Mouse (Mus musculus): ENCODE data around the gene St8sia1. TPM values are rescaled to one million over a fixed set of nuclear protein-coding genes. Genes with fewer than 3 reads are reported as not detected.
A peak's percentile ranks its signal among the peaks of the same experiment; 100 is the strongest.
"Not testable (repeated sequence)": the region's sequence is repeated elsewhere in the genome, so short reads cannot be mapped to it uniquely, and the experiment has no call there.

St8sia1 gene
- polyA plus RNA-seq (2014; fragmentation: Nextera tagmentation; extraction: Ambion mirVana), result 2.4 and 3.5 TPM in 2 replicates

DNA sequence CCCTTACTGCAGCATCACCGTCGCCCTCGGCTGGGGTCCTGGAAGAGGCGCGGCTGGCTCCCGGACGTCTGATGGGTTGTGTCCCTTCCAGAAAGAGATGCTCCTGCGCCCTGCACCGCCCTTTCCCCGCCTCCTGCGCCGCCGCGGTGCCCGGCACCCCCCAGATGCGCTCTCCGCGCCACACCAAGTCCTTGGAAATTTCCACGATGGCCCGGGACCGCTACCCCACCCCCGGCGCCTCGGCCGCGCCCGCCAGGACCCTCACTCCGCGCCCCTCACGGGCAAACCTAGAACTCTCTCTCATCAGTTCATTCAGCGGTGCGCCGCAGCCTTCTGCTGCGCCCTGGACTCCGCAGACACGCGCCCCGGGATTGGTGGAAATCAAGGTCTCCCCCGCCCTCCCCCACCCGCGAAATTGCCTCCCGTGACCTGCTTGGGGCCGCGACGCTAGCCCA, at the start of gene St8sia1:
Gene St8sia1 (minus strand): TSS at position 377 of the 455 bp plus-strand sequence.
- Histone ChIP-seq H3K4me2 (replicated peaks; ENCODE audit: low read depth, low read length) (peak within 1 kb of the TSS; percentile 94), H3K4me1 (ENCODE audit: control insufficient read depth, insufficient read depth, low read length) (no peaks in the 10 kb centered on the region), H3K27ac (ENCODE audit: low read depth, low read length) (peak within 1 kb of the TSS; percentile 71; the same call in 1 of the 2 replicates), H3K36me3 (ENCODE audit: control insufficient read depth, insufficient read depth, low read length) (no peaks in the 10 kb centered on the region), H3K27me3 (ENCODE audit: control insufficient read depth, insufficient read depth, low read length) (peaks cover 12% of the 10 kb centered on the region), H3K4me3 (ENCODE audit: low read length) (peak within 1 kb of the TSS; percentile 54), H3K9me3 (ENCODE audit: control insufficient read depth, low read length) (no peaks in the 10 kb centered on the region), H3K9ac (ENCODE audit: low read depth, low read length) (peak within 1 kb of the TSS; percentile 68)
- ATAC-seq (ENCODE audit: low FRiP score, low TSS enrichment), result peak; percentile 66
- under 1% methylated on average over 45 of the region's 45 CpGs for WGBS

GRCm38 (mm10) chr6:143012513-143013215, 48.4 kb upstream of the St8sia1 start:
- Histone ChIP-seq H3K9ac (ENCODE audit: low read depth, low read length) (no peak overlapping the region), H3K4me1 (ENCODE audit: control insufficient read depth, insufficient read depth, low read length) (no peaks in the 10 kb centered on the region), H3K27me3 (ENCODE audit: control insufficient read depth, insufficient read depth, low read length) (no peaks in the 10 kb centered on the region), H3K4me3 (ENCODE audit: low read length) (no peak overlapping the region), H3K4me2 (replicated peaks; ENCODE audit: low read depth, low read length) (no peak overlapping the region), H3K9me3 (ENCODE audit: control insufficient read depth, low read length) (no peaks in the 10 kb centered on the region), H3K36me3 (ENCODE audit: control insufficient read depth, insufficient read depth, low read length) (peaks cover 20% of the 10 kb centered on the region; the same call in 1 of the 2 replicates), H3K27ac (ENCODE audit: low read depth, low read length) (no peak overlapping the region)
- no peak for ATAC-seq (ENCODE audit: low FRiP score, low TSS enrichment)
- WGBS, result 90% methylated on average over 15 of the region's 15 CpGs

DNA sequence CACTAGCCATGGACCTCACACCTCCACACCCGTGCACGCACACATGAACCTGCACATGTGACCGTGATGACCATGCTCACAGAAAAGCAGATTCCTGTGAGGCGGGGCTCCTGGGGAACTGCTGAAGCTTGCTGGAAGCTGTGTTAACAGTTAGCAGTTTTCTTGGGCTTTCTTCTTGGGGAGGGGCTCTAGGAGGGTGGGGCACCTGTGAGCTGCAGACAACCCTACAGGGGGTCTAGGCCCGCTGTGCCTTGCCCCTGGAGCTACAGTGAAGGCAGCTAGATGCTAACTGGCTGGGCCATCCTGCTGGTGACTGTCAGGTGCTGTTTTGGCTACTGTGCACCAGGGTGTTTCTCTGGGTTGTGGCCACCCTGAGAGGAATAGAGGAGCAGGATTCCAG, 44.6 kb upstream of the St8sia1 start:
- peaks cover 14% of the 10 kb centered on the region; the same call in 1 of the 2 replicates for H3K36me3 ChIP-seq (ENCODE audit: control insufficient read depth, insufficient read depth, low read length)
- H3K9me3 ChIP-seq (ENCODE audit: control insufficient read depth, low read length), result no peaks in the 10 kb centered on the region
- ATAC-seq (ENCODE audit: low FRiP score, low TSS enrichment), result no peak
- H3K9ac ChIP-seq (ENCODE audit: low read depth, low read length), result no peak overlapping the region
- no peak overlapping the region for H3K4me2 ChIP-seq (replicated peaks; ENCODE audit: low read depth, low read length)
- H3K4me1 ChIP-seq (ENCODE audit: control insufficient read depth, insufficient read depth, low read length), result no peaks in the 10 kb centered on the region
- WGBS, result 79% methylated on average over 5 of the region's 5 CpGs
- H3K27me3 ChIP-seq (ENCODE audit: control insufficient read depth, insufficient read depth, low read length), result no peaks in the 10 kb centered on the region
- H3K27ac ChIP-seq (ENCODE audit: low read depth, low read length), result no peak overlapping the region
- H3K4me3 ChIP-seq (ENCODE audit: low read length), result no peak overlapping the region

DNA sequence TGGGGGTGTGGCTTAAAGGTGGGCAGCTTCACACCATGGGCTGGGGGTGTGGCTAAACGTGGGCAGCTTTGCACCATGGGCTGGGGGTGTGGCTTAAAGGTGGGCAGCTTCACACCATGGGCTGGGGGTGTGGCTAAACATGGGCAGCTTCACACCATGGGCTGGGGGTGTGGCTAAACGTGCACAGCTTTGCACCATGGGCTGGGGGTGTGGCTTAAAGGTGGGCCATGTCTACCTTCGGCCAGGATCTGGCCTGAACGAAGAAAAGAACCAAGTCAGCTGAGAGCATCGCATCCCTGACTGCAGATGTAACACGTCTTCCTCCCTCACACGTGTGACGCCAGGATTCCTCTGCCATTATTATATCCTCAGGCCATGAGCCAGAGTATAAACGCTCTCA, 41.0 kb upstream of the St8sia1 start:
- H3K9me3 ChIP-seq (ENCODE audit: control insufficient read depth, low read length); H3K4me1 ChIP-seq (ENCODE audit: control insufficient read depth, insufficient read depth, low read length); H3K36me3 ChIP-seq (ENCODE audit: control insufficient read depth, insufficient read depth, low read length); H3K27ac ChIP-seq (ENCODE audit: low read depth, low read length); H3K9ac ChIP-seq (ENCODE audit: low read depth, low read length); H3K27me3 ChIP-seq (ENCODE audit: control insufficient read depth, insufficient read depth, low read length); H3K4me2 ChIP-seq (replicated peaks; ENCODE audit: low read depth, low read length); H3K4me3 ChIP-seq (ENCODE audit: low read length); ATAC-seq (ENCODE audit: low FRiP score, low TSS enrichment): not testable (repeated sequence)
- WGBS, result 89% methylated on average over 9 of the region's 9 CpGs

DNA sequence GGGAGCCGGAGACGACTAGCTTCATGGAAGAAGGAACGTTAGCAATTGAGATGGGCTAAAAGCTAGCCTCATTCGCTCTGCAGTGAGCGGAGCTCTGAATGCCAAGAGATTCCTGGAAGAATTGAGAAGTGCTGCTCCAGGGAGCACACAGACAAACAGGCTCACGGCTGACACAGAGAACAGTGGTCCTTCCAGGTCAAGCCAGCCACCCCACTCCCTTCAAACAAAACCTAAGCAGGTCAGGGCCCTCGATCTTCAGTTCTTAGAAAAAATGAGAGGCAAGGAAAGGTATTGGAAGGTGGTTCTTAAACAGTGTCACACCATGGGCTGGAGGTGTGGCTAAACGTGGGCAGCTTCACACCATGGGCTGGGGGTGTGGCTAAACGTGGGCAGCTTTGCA, 40.5 kb upstream of the St8sia1 start:
- no peak overlapping the region for H3K9ac ChIP-seq (ENCODE audit: low read depth, low read length)
- WGBS, result 79% methylated on average over 9 of the region's 9 CpGs

GRCm38 (mm10) chr6:142998221-142998999, 34.2 kb upstream of the St8sia1 start:
- H3K4me1 ChIP-seq (ENCODE audit: control insufficient read depth, insufficient read depth, low read length), result 0 out of 2 replicates have a peak, but pooled peaks cover 3% of the 10 kb centered on the region
- no peak overlapping the region for H3K9ac ChIP-seq (ENCODE audit: low read depth, low read length)
- no peak overlapping the region for H3K4me3 ChIP-seq (ENCODE audit: low read length)
- H3K9me3 ChIP-seq (ENCODE audit: control insufficient read depth, low read length), result no peaks in the 10 kb centered on the region
- H3K27me3 ChIP-seq (ENCODE audit: control insufficient read depth, insufficient read depth, low read length), result no peaks in the 10 kb centered on the region
- no peak for ATAC-seq (ENCODE audit: low FRiP score, low TSS enrichment)
- H3K27ac ChIP-seq (ENCODE audit: low read depth, low read length), result no peak overlapping the region
- no peak overlapping the region for H3K4me2 ChIP-seq (replicated peaks; ENCODE audit: low read depth, low read length)
- WGBS, result 62% methylated on average over 12 of the region's 12 CpGs
- H3K36me3 ChIP-seq (ENCODE audit: control insufficient read depth, insufficient read depth, low read length), result no peaks in the 10 kb centered on the region

More for the DNA sequence above, 40.5 kb upstream of the St8sia1 start:
- H3K9me3 ChIP-seq (ENCODE audit: control insufficient read depth, low read length), result no peaks in the 10 kb centered on the region
- H3K4me2 ChIP-seq (replicated peaks; ENCODE audit: low read depth, low read length), result no peak overlapping the region
- no peaks in the 10 kb centered on the region for H3K36me3 ChIP-seq (ENCODE audit: control insufficient read depth, insufficient read depth, low read length)
- H3K4me3 ChIP-seq (ENCODE audit: low read length), result no peak overlapping the region
- H3K4me1 ChIP-seq (ENCODE audit: control insufficient read depth, insufficient read depth, low read length), result no peaks in the 10 kb centered on the region
- ATAC-seq (ENCODE audit: low FRiP score, low TSS enrichment), result no peak
- no peak overlapping the region for H3K27ac ChIP-seq (ENCODE audit: low read depth, low read length)
- no peaks in the 10 kb centered on the region for H3K27me3 ChIP-seq (ENCODE audit: control insufficient read depth, insufficient read depth, low read length)

GRCm38 (mm10) chr6:142996887-142997286, 32.6 kb upstream of the St8sia1 start:
- H3K4me1 ChIP-seq (ENCODE audit: control insufficient read depth, insufficient read depth, low read length), result 0 out of 2 replicates have a peak, but pooled peaks cover 3% of the 10 kb centered on the region
- no peak overlapping the region for H3K9ac ChIP-seq (ENCODE audit: low read depth, low read length)
- H3K27me3 ChIP-seq (ENCODE audit: control insufficient read depth, insufficient read depth, low read length), result no peaks in the 10 kb centered on the region
- H3K4me3 ChIP-seq (ENCODE audit: low read length), result no peak overlapping the region
- no peaks in the 10 kb centered on the region for H3K9me3 ChIP-seq (ENCODE audit: control insufficient read depth, low read length)
- H3K27ac ChIP-seq (ENCODE audit: low read depth, low read length), result no peak overlapping the region
- no peak for ATAC-seq (ENCODE audit: low FRiP score, low TSS enrichment)
- 87% methylated on average over 3 of the region's 3 CpGs for WGBS
- H3K4me2 ChIP-seq (replicated peaks; ENCODE audit: low read depth, low read length), result no peak overlapping the region
- H3K36me3 ChIP-seq (ENCODE audit: control insufficient read depth, insufficient read depth, low read length), result no peaks in the 10 kb centered on the region

- Histone ChIP-seq H3K9me3 (ENCODE audit: control insufficient read depth, low read length) (no peaks in the 10 kb centered on the region), H3K4me1 (ENCODE audit: control insufficient read depth, insufficient read depth, low read length) (0 out of 2 replicates have a peak, but pooled peaks cover 3% of the 10 kb centered on the region), H3K4me2 (replicated peaks; ENCODE audit: low read depth, low read length) (no peak overlapping the region), H3K36me3 (ENCODE audit: control insufficient read depth, insufficient read depth, low read length) (no peaks in the 10 kb centered on the region), H3K27ac (ENCODE audit: low read depth, low read length) (no peak overlapping the region), H3K27me3 (ENCODE audit: control insufficient read depth, insufficient read depth, low read length) (no peaks in the 10 kb centered on the region), H3K4me3 (ENCODE audit: low read length) (no peak overlapping the region), H3K9ac (ENCODE audit: low read depth, low read length) (no peak overlapping the region)
- 72% methylated on average over 5 of the region's 5 CpGs for WGBS
- ATAC-seq (ENCODE audit: low FRiP score, low TSS enrichment), result no peak
Observed at GRCm38 (mm10) chr6:142995567-142995966, 31.3 kb upstream of the St8sia1 start.

DNA sequence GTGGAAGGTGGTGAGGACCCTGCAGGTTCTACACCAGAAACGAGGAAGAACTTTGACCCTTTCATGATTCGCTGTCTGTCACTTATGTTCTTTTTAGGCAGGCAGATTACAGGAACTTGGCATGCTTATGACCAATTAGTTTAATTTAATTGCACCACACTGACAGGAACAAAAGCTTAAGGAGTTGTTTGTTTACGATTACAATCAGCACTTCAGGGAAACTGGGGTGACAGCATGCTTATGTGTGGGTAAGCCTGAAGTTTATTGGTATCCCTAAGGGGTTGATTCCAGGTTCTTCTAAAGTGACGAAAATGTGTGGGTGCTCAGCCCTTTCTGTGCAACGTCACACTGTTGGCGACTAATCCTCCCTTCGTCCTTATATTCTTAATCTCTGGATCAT, 30.6 kb upstream of the St8sia1 start:
- H3K9ac ChIP-seq (ENCODE audit: low read depth, low read length), result no peak overlapping the region
- no peaks in the 10 kb centered on the region for H3K9me3 ChIP-seq (ENCODE audit: control insufficient read depth, low read length)
- 56% methylated on average over 7 of the region's 7 CpGs for WGBS
- no peak overlapping the region for H3K4me2 ChIP-seq (replicated peaks; ENCODE audit: low read depth, low read length)
- no peaks in the 10 kb centered on the region for H3K27me3 ChIP-seq (ENCODE audit: control insufficient read depth, insufficient read depth, low read length)
- H3K36me3 ChIP-seq (ENCODE audit: control insufficient read depth, insufficient read depth, low read length), result no peaks in the 10 kb centered on the region
- H3K4me1 ChIP-seq (ENCODE audit: control insufficient read depth, insufficient read depth, low read length), result 0 out of 2 replicates have a peak, but pooled peaks cover 3% of the 10 kb centered on the region
- no peak for ATAC-seq (ENCODE audit: low FRiP score, low TSS enrichment)
- H3K27ac ChIP-seq (ENCODE audit: low read depth, low read length), result no peak overlapping the region
- no peak overlapping the region for H3K4me3 ChIP-seq (ENCODE audit: low read length)
